Mouse (Mus musculus) granulocyte monocyte progenitor cell, adult 5-6 weeks (primary cell): Measurements from ENCODE around the gene Rnf32. TPM values are rescaled to one million over a fixed set of nuclear protein-coding genes. Genes with fewer than 3 reads are reported as not detected.

Experiments
- ATAC-seq: replicated peaks from 2 replicates; pipeline ENCODE4 v1.8.0; 2016; ENCODE audit warnings: mild to moderate bottlenecking, moderate TSS enrichment, inconsistent platforms; ENCODE audit not compliant: poor library complexity, severe bottlenecking
- total RNA-seq, 2 experiments: library from RNA; stranded (forward) in 1 of 2; stranded (reverse) in 1 of 2; fragments of 200-712, 200-1000 nt in 1 of 2; fragments of >200 nt in 1 of 2; fragmentation: Nextera tagmentation in 1 of 2; gene quantifications; 2 replicates each; pipeline ENCODE4 v1.2.3; 2014 to 2017

Rnf32 gene
- total RNA-seq, 2 experiments from 2014 or later = not detected

DNA sequence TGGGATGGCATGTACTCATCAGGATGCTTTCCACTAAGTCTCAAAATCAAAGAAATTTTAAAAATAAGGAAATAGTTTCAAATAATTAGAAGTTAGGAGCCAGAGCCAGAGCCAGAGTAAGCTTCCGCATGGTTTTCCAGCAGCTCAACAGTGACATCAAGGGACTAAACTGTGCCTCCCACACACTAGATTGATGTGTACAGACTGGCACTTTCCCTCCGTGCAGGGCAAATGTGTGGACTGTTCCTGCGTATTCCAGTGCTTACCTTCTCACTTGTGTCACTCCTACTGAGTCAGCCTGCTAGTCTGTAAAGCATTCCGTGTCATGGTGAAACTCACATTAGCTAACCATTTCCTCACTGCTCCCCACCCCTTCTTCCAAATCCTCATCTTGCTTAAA lies 75.1 kb downstream of the Rnf32 start:
- no peak for ATAC-seq

DNA sequence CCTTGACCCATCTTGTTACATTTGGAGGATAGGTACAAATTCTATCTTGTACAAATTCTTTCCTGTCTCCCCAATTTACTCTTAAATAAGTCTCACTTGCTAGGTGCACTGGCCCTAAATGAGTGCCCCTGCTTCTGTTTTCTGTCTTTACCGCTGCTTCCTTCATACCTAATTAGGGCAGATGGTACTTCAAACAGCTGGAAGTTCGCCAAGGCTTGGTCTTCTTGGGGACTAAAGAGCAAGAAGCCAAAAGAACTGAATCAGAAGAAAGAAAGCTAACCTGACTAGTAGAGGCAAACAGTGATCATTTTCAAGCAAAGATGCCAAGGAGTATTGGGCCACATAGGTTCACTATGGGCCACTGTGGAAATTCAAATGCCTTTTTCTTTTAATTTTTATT lies 77.6 kb downstream of the Rnf32 start:
- ATAC-seq = no peak

DNA sequence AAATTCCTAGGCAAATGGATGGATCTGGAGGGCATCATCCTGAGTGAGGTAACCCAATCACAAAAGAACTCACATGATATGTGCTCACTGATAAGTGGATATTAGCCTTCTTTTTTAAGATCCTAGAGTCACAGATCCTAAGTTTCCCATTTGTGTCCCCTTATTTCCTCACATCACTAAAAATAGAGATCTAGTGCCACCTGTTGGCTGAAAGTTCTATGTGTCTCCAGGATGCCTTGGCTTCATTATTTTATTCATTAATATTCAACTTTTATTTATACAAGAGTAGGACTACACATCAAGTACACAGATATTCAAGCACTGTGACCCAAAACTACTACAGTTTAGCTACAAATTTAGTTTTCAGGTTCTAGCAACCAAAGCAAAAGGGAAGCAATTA lies 79.0 kb downstream of the Rnf32 start:
- ATAC-seq = no peak

Other genes with a start within 250 kb of the Rnf32 start
- 0.60 and 0.90 TPM in 2 replicates for gene Lmbr1, start 182.4 kb downstream of the Rnf32 start, total RNA-seq (2014; fragmentation: Nextera tagmentation)
- gene Lmbr1, start 182.4 kb downstream of the Rnf32 start, total RNA-seq (2017) = 2.9 and 6.6 TPM in 2 replicates
- gene Nom1, start 238.7 kb downstream of the Rnf32 start, total RNA-seq (2014; fragmentation: Nextera tagmentation) = 15.4 and 31.0 TPM in 2 replicates
- gene Nom1, start 238.7 kb downstream of the Rnf32 start, total RNA-seq (2017) = 14.3 and 23.8 TPM in 2 replicates